Comparison of ENCODE assay signal across 8 mouse cellular contexts in the genomic region with DNA sequence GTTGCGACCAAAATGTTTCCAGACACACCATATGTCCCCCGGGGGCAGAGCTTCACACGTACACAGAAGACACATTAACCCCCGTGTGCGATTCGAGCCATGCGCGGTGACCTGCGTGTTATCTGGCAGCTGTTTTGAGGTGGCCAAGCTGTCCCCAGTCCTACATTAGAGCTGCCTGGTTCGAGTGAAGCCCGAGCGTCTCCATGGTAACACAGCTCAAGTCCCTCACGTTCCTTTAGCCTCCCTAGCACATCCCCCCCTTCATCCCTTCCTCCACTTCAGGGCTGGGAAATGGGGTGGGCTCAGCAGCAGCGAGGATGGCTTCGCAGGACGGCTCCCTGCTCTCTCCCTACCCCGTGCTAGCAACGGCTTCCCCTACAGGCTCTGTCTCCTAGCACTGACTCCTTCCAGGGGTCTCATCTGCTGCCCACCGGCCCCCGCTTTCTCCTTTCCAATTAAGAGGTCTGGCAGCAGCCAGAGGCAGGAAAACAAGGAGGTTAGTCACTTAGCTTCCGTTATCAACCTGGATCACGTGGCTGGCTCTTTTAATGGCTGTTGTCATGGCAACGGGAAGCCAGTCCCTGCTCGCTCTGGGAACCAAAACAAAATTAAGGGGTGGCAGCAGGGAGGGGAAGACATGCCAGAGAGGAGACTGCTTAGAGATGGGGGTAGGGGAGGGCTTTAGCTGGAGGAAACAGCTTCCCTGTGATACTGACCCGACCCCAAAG. TPM values are rescaled to one million over a fixed set of nuclear protein-coding genes. Genes with fewer than 3 reads are reported as not detected.
A peak's percentile ranks its signal among the peaks of the same experiment; 100 is the strongest.
DNase-seq lines count a peak whose midpoint lies in the region; ATAC-seq and TF ChIP-seq lines count a peak whose summit lies in the region.

No protein-coding gene starts in this region.

- peaks cover 39% of the 10 kb centered on the region for H3K4me1 ChIP-seq in forebrain, embryonic 16.5 days (replicated peaks; ENCODE audit: control insufficient read depth, insufficient read depth, low read length)
- no peaks in the 10 kb centered on the region; the same call in 1 of the 2 replicates for H3K4me1 ChIP-seq in kidney, adult 2 months (ENCODE audit: control insufficient read depth, insufficient read depth, low read length)
- H3K4me1 ChIP-seq in neural tube, embryonic 13.5 days (replicated peaks): peaks cover 58% of the 10 kb centered on the region

- H3K9ac ChIP-seq in forebrain, embryonic 16.5 days (replicated peaks; ENCODE audit: low read depth, low read length): peak overlapping the region; percentile 42
- H3K9ac ChIP-seq in neural tube, embryonic 13.5 days: peak overlapping the region; percentile 62

- no peaks in the 10 kb centered on the region; the same call in 1 of the 2 replicates for H3K27me3 ChIP-seq in forebrain, embryonic 16.5 days (replicated peaks; ENCODE audit: control insufficient read depth, insufficient read depth, low read length)
- H3K27me3 ChIP-seq in kidney, adult 2 months (replicated peaks; ENCODE audit: control insufficient read depth, insufficient read depth, low read length): no peaks in the 10 kb centered on the region
- no peaks in the 10 kb centered on the region for H3K27me3 ChIP-seq in neural tube, embryonic 13.5 days

- no peaks in the 10 kb centered on the region for H3K9me3 ChIP-seq in forebrain, embryonic 16.5 days (ENCODE audit: control insufficient read depth, low read length)
- H3K9me3 ChIP-seq in neural tube, embryonic 13.5 days: no peaks in the 10 kb centered on the region

- under 1% methylated on average over 25 of the region's 25 CpGs for WGBS in forebrain, embryonic 16.5 days
- WGBS in kidney, adult 2 months: 7% methylated on average over 25 of the region's 25 CpGs
- 2% methylated on average over 25 of the region's 25 CpGs for WGBS in neural tube, embryonic 13.5 days

- peak overlapping the region; percentile 61 for H3K4me2 ChIP-seq in forebrain, embryonic 16.5 days (ENCODE audit: low read length)
- peak overlapping the region; percentile 78 for H3K4me2 ChIP-seq in neural tube, embryonic 13.5 days

- intact Hi-C loops in left cerebral cortex, postnatal 14 days (cut with DNase I): no loop called here

- peak; percentile 87 for ATAC-seq in forebrain, embryonic 16.5 days
- ATAC-seq in neural tube, embryonic 13.5 days (ENCODE audit: low read depth): peak; percentile 86

- H3K36me3 ChIP-seq in forebrain, embryonic 16.5 days (ENCODE audit: control insufficient read depth, insufficient read depth): no peaks in the 10 kb centered on the region
- no peaks in the 10 kb centered on the region for H3K36me3 ChIP-seq in kidney, adult 2 months (ENCODE audit: control insufficient read depth, insufficient read depth, low read length)
- no peaks in the 10 kb centered on the region for H3K36me3 ChIP-seq in neural tube, embryonic 13.5 days

- no peak for TF ChIP-seq POLR2A in kidney, adult 2 months (IDR thresholded peaks at IDR 0.05; ENCODE audit: low read depth, low read length)

- H3K4me3 ChIP-seq in forebrain, embryonic 16.5 days (replicated peaks; ENCODE audit: low read length): peak overlapping the region; percentile 39
- H3K4me3 ChIP-seq in kidney, adult 2 months (ENCODE audit: insufficient read depth, low read depth, low read length): no peak overlapping the region
- H3K4me3 ChIP-seq in neural tube, embryonic 13.5 days: peak overlapping the region; percentile 35

- peak; percentile 70 for DNase-seq in Muller cell, postnatal 12 days (ENCODE audit: inconsistent ontology term)
- peak; percentile 60 to 74 for DNase-seq in cerebellum, adult 18-20 months
- DNase-seq in kidney, adult 2 months: peak; percentile 68
- peak; percentile 87 to 95 for DNase-seq in left cerebral cortex, postnatal 14 days (ENCODE audit: low spot score in 2 of 2)
- DNase-seq in gastrocnemius, postnatal 10 days: no peak
- DNase-seq in gastrocnemius, adult 18-20 months (ENCODE audit: low spot score): no peak

- TF ChIP-seq CTCF in kidney, adult 2 months (conservative IDR thresholded peaks at IDR 0.05; ENCODE audit: insufficient read depth, insufficient read length, low read depth, low read length): no peak

- peak overlapping the region; percentile 93 for H3K27ac ChIP-seq in forebrain, embryonic 16.5 days (ENCODE audit: low read length)
- no peak overlapping the region for H3K27ac ChIP-seq in kidney, adult 2 months (ENCODE audit: insufficient read depth, low read depth, low read length)
- H3K27ac ChIP-seq in neural tube, embryonic 13.5 days (replicated peaks): peak overlapping the region; percentile 97

RNA-seq across cellular contexts. Expression of gene Sgsm1, which starts 3.7 kb away (rescaled TPM):
- polyA plus RNA-seq in forebrain, embryonic 16.5 days (2015; fragmentation: Nextera tagmentation; extraction: Ambion mirVana): 15.8 and 19.2 TPM in 2 replicates
- polyA plus RNA-seq in kidney, adult 2 months (2012; rRNA removed): 3.5 and 3.9 TPM in 2 replicates
- total RNA-seq in left cerebral cortex, postnatal 14 days (2021): 100 to 1,000 TPM; 100 to 110 TPM
- polyA plus RNA-seq in neural tube, embryonic 13.5 days (2015; fragmentation: Nextera tagmentation; extraction: Ambion mirVana): 13.0 and 16.5 TPM in 2 replicates
- 1 to 10 TPM in 1 of 2 experiments, under 1 TPM in 1; 0.65 to 1.2 TPM for total RNA-seq in gastrocnemius, postnatal 10 days (2021)
- total RNA-seq in gastrocnemius, adult 18-20 months (2021): under 1 TPM; 0.38 to 0.39 TPM

RNA-seq across cellular contexts. Expression of gene Aym1, which starts 50.2 kb away (rescaled TPM):
- not detected in 2 replicates for polyA plus RNA-seq in forebrain, embryonic 16.5 days (2015; fragmentation: Nextera tagmentation; extraction: Ambion mirVana)
- polyA plus RNA-seq in kidney, adult 2 months (2012; rRNA removed): not detected in 2 replicates
- total RNA-seq in left cerebral cortex, postnatal 14 days (2021): not detected
- not detected in 2 replicates for polyA plus RNA-seq in neural tube, embryonic 13.5 days (2015; fragmentation: Nextera tagmentation; extraction: Ambion mirVana)
- total RNA-seq in gastrocnemius, postnatal 10 days (2021): not detected
- total RNA-seq in gastrocnemius, adult 18-20 months (2021): not detected

Comparison
In these comparisons a context has a peak if more than half of its experiments do, and no peak if none do; other contexts are left out.
1. DNase-seq: peak in Muller cell, postnatal 12 days (single experiment), cerebellum, adult 18-20 months (2 of 2), kidney, adult 2 months (single experiment) and left cerebral cortex, postnatal 14 days (2 of 2); none in gastrocnemius, postnatal 10 days (single experiment) and gastrocnemius, adult 18-20 months (single experiment).
2. RNA of gene Sgsm1, which starts 3.7 kb away (total RNA-seq): 100 to 110 TPM in left cerebral cortex, postnatal 14 days; 0.65 to 1.2 TPM in gastrocnemius, postnatal 10 days and 0.38 to 0.39 TPM in gastrocnemius, adult 18-20 months; every median in the first group is over 10 times any median in the second.